Mouse (Mus musculus): Measurements from ENCODE around the gene Nrg4. TPM values are rescaled to one million over a fixed set of nuclear protein-coding genes. Genes with fewer than 3 reads are reported as not detected.
"Not testable (repeated sequence)": the region's sequence is repeated elsewhere in the genome, so short reads cannot be mapped to it uniquely, and the experiment has no call there.

The Nrg4 gene
- polyA plus RNA-seq, 1 experiment from 2014 or later = 1.7 TPM

- H3K27me3 ChIP-seq = no peaks in the 10 kb centered on the region; the same call in 1 of the 2 replicates
- no peaks in the 10 kb centered on the region for H3K36me3 ChIP-seq
- 83% methylated on average over 3 of the region's 3 CpGs for WGBS
- no peaks in the 10 kb centered on the region for H3K9me3 ChIP-seq
- H3K4me1 ChIP-seq (replicated peaks) = 0 out of 2 replicates have a peak, but pooled peaks cover 4% of the 10 kb centered on the region
- H3K4me2 ChIP-seq = no peak overlapping the region
- H3K27ac ChIP-seq = no peak overlapping the region
- ATAC-seq (ENCODE audit: low FRiP score) = no peak
- no peak overlapping the region for H3K9ac ChIP-seq
- no peak overlapping the region for H3K4me3 ChIP-seq
Measured at GRCm38 (mm10) chr9:55244079-55244478, 82.6 kb downstream of the Nrg4 start.

- no peak overlapping the region for H3K9ac ChIP-seq
- no peaks in the 10 kb centered on the region for H3K9me3 ChIP-seq
- no peaks in the 10 kb centered on the region for H3K36me3 ChIP-seq
- WGBS = 86% methylated on average over 3 of the region's 3 CpGs
- H3K4me1 ChIP-seq (replicated peaks) = 0 out of 2 replicates have a peak, but pooled peaks cover 4% of the 10 kb centered on the region
- H3K27ac ChIP-seq = no peak overlapping the region
- H3K4me3 ChIP-seq = no peak overlapping the region
- no peak for ATAC-seq (ENCODE audit: low FRiP score)
- H3K4me2 ChIP-seq = no peak overlapping the region
- no peaks in the 10 kb centered on the region; the same call in 1 of the 2 replicates for H3K27me3 ChIP-seq
Measured at GRCm38 (mm10) chr9:55243280-55243679, 83.4 kb downstream of the Nrg4 start.

- peak overlapping the region; percentile 18 for H3K4me3 ChIP-seq
- 41% methylated on average over 24 of the region's 24 CpGs for WGBS
Measured at GRCm38 (mm10) chr9:55241863-55242685, 84.6 kb downstream of the Nrg4 start.

DNA sequence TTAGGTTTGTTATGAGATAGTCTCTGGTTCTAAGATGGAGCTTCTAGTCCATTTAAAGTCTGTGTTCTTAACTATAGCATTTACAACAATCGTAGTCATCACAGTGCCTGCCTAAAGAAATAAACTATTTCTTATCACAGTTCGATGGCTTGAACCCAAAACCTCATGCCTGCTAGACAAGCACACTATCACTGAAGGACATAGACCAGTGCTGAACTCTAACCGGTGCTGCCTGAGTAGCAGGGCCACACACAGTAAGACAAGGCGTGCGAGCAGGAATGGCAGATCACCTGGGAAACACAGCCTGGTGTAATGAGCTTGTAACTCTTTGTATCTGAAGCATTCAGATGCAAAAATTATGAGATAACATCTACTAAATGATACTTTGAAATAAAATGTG lies 85.8 kb downstream of the Nrg4 start:
- Histone ChIP-seq H3K9ac (no peak overlapping the region), H3K27ac (no peak overlapping the region), H3K4me2 (no peak overlapping the region), H3K27me3 (no peaks in the 10 kb centered on the region; the same call in 1 of the 2 replicates), H3K9me3 (no peaks in the 10 kb centered on the region), H3K4me3 (no peak overlapping the region), H3K4me1 (replicated peaks) (0 out of 2 replicates have a peak, but pooled peaks cover 4% of the 10 kb centered on the region), H3K36me3 (no peaks in the 10 kb centered on the region)
- WGBS = 88% methylated on average over 5 of the region's 5 CpGs
- ATAC-seq (ENCODE audit: low FRiP score) = no peak

More at GRCm38 (mm10) chr9:55241863-55242685, 84.6 kb downstream of the Nrg4 start:
- 0 out of 2 replicates have a peak, but pooled peaks cover 4% of the 10 kb centered on the region for H3K4me1 ChIP-seq (replicated peaks)
- H3K27ac ChIP-seq = no peak overlapping the region
- no peaks in the 10 kb centered on the region for H3K36me3 ChIP-seq
- H3K27me3 ChIP-seq = no peaks in the 10 kb centered on the region; the same call in 1 of the 2 replicates
- H3K4me2 ChIP-seq = peak overlapping the region; percentile 39
- no peak for ATAC-seq (ENCODE audit: low FRiP score)
- H3K9ac ChIP-seq = no peak overlapping the region
- H3K9me3 ChIP-seq = no peaks in the 10 kb centered on the region

GRCm38 (mm10) chr9:55236235-55237165 lies 90.1 kb downstream of the Nrg4 start:
- Histone ChIP-seq H3K36me3 (no peaks in the 10 kb centered on the region), H3K4me2 (no peak overlapping the region), H3K4me3 (no peak overlapping the region), H3K9me3 (no peaks in the 10 kb centered on the region), H3K27ac (no peak overlapping the region), H3K27me3 (no peaks in the 10 kb centered on the region), H3K4me1 (replicated peaks) (no peaks in the 10 kb centered on the region), H3K9ac (no peak overlapping the region)
- no peak for ATAC-seq (ENCODE audit: low FRiP score)
- WGBS = 72% methylated on average over 13 of the region's 13 CpGs

DNA sequence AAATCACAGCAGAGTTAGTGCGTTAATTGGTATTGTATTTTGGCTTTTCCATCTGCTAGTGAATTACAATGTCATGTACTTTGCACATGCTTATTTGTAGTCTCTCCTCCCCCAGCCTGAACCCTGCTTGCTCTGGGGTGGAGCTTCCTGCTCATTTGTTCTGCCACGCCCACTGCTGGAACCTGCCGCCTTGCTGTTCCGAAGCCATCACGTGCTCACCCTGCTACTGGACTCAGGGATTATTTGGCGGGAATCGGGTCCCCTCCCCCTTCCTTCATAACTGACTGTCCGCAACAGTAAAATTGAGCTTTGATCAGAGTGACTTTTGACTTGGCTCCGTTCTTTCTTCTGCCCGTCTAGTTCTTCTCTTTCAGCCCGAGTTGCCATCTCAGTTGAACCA lies 93.6 kb downstream of the Nrg4 start:
- 72% methylated on average over 11 of the region's 11 CpGs for WGBS

GRCm38 (mm10) chr9:55232586-55232985 lies 94.1 kb downstream of the Nrg4 start:
- H3K4me1 ChIP-seq (replicated peaks) = no peaks in the 10 kb centered on the region
- no peaks in the 10 kb centered on the region for H3K9me3 ChIP-seq
- no peak for ATAC-seq (ENCODE audit: low FRiP score)
- no peaks in the 10 kb centered on the region for H3K27me3 ChIP-seq
- WGBS = 89% methylated on average over 7 of the region's 7 CpGs
- no peak overlapping the region for H3K27ac ChIP-seq
- no peaks in the 10 kb centered on the region for H3K36me3 ChIP-seq
- no peak overlapping the region for H3K4me3 ChIP-seq
- H3K4me2 ChIP-seq = no peak overlapping the region
- H3K9ac ChIP-seq = no peak overlapping the region

More for the DNA sequence above, 93.6 kb downstream of the Nrg4 start:
- not testable (repeated sequence) for ATAC-seq (ENCODE audit: low FRiP score); H3K9ac ChIP-seq; H3K4me1 ChIP-seq (replicated peaks); H3K36me3 ChIP-seq; H3K27ac ChIP-seq; H3K4me2 ChIP-seq; H3K4me3 ChIP-seq; H3K9me3 ChIP-seq; H3K27me3 ChIP-seq

DNA sequence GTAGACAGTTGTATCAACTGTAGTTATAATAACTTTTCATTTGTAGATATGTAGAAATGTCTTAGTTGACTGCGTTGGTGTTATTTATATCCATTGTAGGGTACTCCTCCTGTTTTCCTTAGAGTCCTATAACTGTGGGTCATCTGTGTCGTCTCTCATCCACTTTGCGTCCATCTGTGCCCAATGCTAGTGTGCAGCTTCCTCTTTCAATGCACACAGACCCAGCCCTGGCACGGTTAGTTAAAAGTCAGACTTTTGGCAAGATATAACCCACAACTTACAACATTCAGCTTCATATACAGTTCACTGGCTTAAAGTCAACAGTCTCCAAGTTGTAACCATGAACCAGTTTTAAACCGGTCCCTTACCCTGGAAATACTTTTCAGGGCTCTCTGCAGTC lies 94.5 kb downstream of the Nrg4 start:
- ATAC-seq (ENCODE audit: low FRiP score) = no peak
- Histone ChIP-seq H3K27ac (no peak overlapping the region), H3K9ac (no peak overlapping the region), H3K36me3 (0 out of 2 replicates have a peak, but pooled peaks cover 3% of the 10 kb centered on the region), H3K9me3 (no peaks in the 10 kb centered on the region), H3K4me2 (no peak overlapping the region), H3K4me1 (replicated peaks) (no peaks in the 10 kb centered on the region), H3K27me3 (no peaks in the 10 kb centered on the region), H3K4me3 (no peak overlapping the region)
- WGBS = 97% methylated on average over 5 of the region's 5 CpGs

- H3K9ac ChIP-seq = no peak overlapping the region
- no peaks in the 10 kb centered on the region for H3K4me1 ChIP-seq (replicated peaks)
- 0 out of 2 replicates have a peak, but pooled peaks cover 3% of the 10 kb centered on the region for H3K36me3 ChIP-seq
- no peak overlapping the region for H3K4me3 ChIP-seq
- no peak for ATAC-seq (ENCODE audit: low FRiP score)
- 77% methylated on average over 6 of the region's 6 CpGs for WGBS
- no peaks in the 10 kb centered on the region for H3K27me3 ChIP-seq
- H3K27ac ChIP-seq = no peak overlapping the region
- H3K9me3 ChIP-seq = no peaks in the 10 kb centered on the region
- no peak overlapping the region for H3K4me2 ChIP-seq
Measured at GRCm38 (mm10) chr9:55231544-55231943, 95.1 kb downstream of the Nrg4 start.

- Histone ChIP-seq H3K9ac (no peak overlapping the region), H3K9me3 (no peaks in the 10 kb centered on the region), H3K4me2 (no peak overlapping the region), H3K27me3 (no peaks in the 10 kb centered on the region), H3K4me3 (no peak overlapping the region), H3K27ac (no peak overlapping the region), H3K4me1 (replicated peaks) (0 out of 2 replicates have a peak, but pooled peaks cover 5% of the 10 kb centered on the region), H3K36me3 (peaks cover 22% of the 10 kb centered on the region)
- 74% methylated on average over 10 of the region's 10 CpGs for WGBS
- ATAC-seq (ENCODE audit: low FRiP score) = no peak
Measured at GRCm38 (mm10) chr9:55229010-55229409, 97.6 kb downstream of the Nrg4 start.

- Histone ChIP-seq H3K9me3 (no peaks in the 10 kb centered on the region), H3K9ac (no peak overlapping the region), H3K4me1 (replicated peaks) (0 out of 2 replicates have a peak, but pooled peaks cover 5% of the 10 kb centered on the region), H3K36me3 (peaks cover 30% of the 10 kb centered on the region), H3K4me2 (no peak overlapping the region), H3K27ac (no peak overlapping the region), H3K27me3 (no peaks in the 10 kb centered on the region), H3K4me3 (no peak overlapping the region)
- 91% methylated on average over 4 of the region's 4 CpGs for WGBS
- ATAC-seq (ENCODE audit: low FRiP score) = no peak
Measured at GRCm38 (mm10) chr9:55228149-55228548, 98.5 kb downstream of the Nrg4 start.

DNA sequence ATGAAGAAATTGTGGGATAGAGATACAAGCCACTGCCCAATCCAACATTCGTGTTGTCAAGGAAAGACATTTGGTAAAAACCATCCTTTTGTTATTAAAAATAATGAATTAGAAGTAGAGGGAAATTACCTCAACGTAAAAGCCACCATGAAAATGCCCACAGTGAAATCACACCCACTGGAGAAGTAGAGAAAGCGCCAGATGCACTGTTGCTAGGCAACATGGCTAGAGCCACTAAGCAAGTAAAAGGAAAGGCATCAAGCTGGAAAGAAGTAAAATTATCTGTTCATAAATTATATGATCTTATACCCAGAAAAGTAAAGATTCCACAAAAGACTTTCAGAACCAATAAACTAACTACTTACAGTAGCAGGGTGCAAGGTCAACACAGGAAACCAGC lies 100.4 kb downstream of the Nrg4 start:
- Histone ChIP-seq H3K36me3 (peaks cover 49% of the 10 kb centered on the region), H3K9ac (no peak overlapping the region), H3K4me3 (no peak overlapping the region), H3K4me1 (replicated peaks) (0 out of 2 replicates have a peak, but pooled peaks cover 5% of the 10 kb centered on the region), H3K27ac (no peak overlapping the region), H3K27me3 (no peaks in the 10 kb centered on the region), H3K9me3 (no peaks in the 10 kb centered on the region), H3K4me2 (no peak overlapping the region)
- WGBS = 66% methylated on average over 3 of the region's 3 CpGs
- no peak for ATAC-seq (ENCODE audit: low FRiP score)
